Mouse (Mus musculus) cortical plate, adult 2 months (tissue): ENCODE data around the gene Sumo3. TPM values are rescaled to one million over a fixed set of nuclear protein-coding genes. Genes with fewer than 3 reads are reported as not detected.

ENCODE experiments used
- H3K27ac ChIP-seq: fragments of 200-500 bp; 2 replicates; pipeline ENCODE4 v1.5.1; 2012; ENCODE audit warnings: low read length, control low read depth, inconsistent platforms; ENCODE audit not compliant: insufficient read depth
- H3K4me1 ChIP-seq: fragments of 200-500 bp; 2 replicates; pipeline ENCODE4 v1.6.1; 2011; ENCODE audit warnings: low read length; ENCODE audit not compliant: control insufficient read depth, insufficient read depth
- H3K4me3 ChIP-seq: fragments of 200-500 bp; 2 replicates; pipeline ENCODE4 v1.5.1; 2011; ENCODE audit warnings: mild to moderate bottlenecking, low read length, control low read depth; ENCODE audit not compliant: insufficient read depth
- CTCF ChIP-seq: fragments of 200-500 bp; IDR thresholded peaks from 2 replicates; pipeline ENCODE4 v1.5.1; 2011; ENCODE audit warnings: mild to moderate bottlenecking, control low read depth, low read length; ENCODE audit not compliant: insufficient read depth; ENCODE audit errors: extremely low read depth
- POLR2A ChIP-seq: fragments of 200-500 bp; IDR thresholded peaks from 2 replicates; pipeline ENCODE4 v1.6.1; 2011; ENCODE audit warnings: mild to moderate bottlenecking, low read length, control low read depth; ENCODE audit not compliant: insufficient read depth; ENCODE audit errors: extremely low read depth
- polyA plus RNA-seq: library from polyadenylated mRNA; depleted of rRNA; stranded (reverse); fragments of >200 nt; gene quantifications from 2 replicates; pipeline ENCODE4 v1.2.3, GENCODE M21; 2012; rRNA removed

Gene Sumo3
- polyA plus RNA-seq, 1 experiment = 270 TPM

GRCm38 (mm10) chr10:77638956-77639355 lies 33.1 kb downstream of the Sumo3 start:
- no peak overlapping the region for H3K4me3 ChIP-seq
- peaks cover 10% of the 10 kb centered on the region; the same call in 1 of the 2 replicates for H3K4me1 ChIP-seq
- TF ChIP-seq CTCF (no peak), POLR2A (no peak)
- no peak overlapping the region for H3K27ac ChIP-seq

- TF ChIP-seq POLR2A (no peak), CTCF (no peak)
- no peaks in the 10 kb centered on the region for H3K4me1 ChIP-seq
- H3K4me3 ChIP-seq = no peak overlapping the region
- no peak overlapping the region for H3K27ac ChIP-seq
These were observed 37.3 kb downstream of the Sumo3 start for GRCm38 (mm10) chr10:77643160-77643559.

GRCm38 (mm10) chr10:77645571-77645970 lies 39.7 kb downstream of the Sumo3 start:
- TF ChIP-seq CTCF (no peak), POLR2A (no peak)

GRCm38 (mm10) chr10:77647461-77647860 lies 41.6 kb downstream of the Sumo3 start:
- no peak for TF ChIP-seq CTCF
- no peak for TF ChIP-seq POLR2A
- Histone ChIP-seq H3K4me3 (no peak overlapping the region), H3K27ac (no peak overlapping the region), H3K4me1 (no peaks in the 10 kb centered on the region)

More at GRCm38 (mm10) chr10:77645571-77645970, 39.7 kb downstream of the Sumo3 start:
- Histone ChIP-seq H3K4me1 (no peaks in the 10 kb centered on the region), H3K4me3 (no peak overlapping the region), H3K27ac (no peak overlapping the region)

- Histone ChIP-seq H3K27ac (no peak overlapping the region), H3K4me1 (no peaks in the 10 kb centered on the region), H3K4me3 (no peak overlapping the region)
- TF ChIP-seq POLR2A (no peak), CTCF (no peak)
These were observed 42.0 kb downstream of the Sumo3 start for GRCm38 (mm10) chr10:77647901-77648300.

- no peak overlapping the region for H3K4me3 ChIP-seq
- TF ChIP-seq CTCF (no peak), POLR2A (no peak)
- H3K4me1 ChIP-seq = no peaks in the 10 kb centered on the region
- H3K27ac ChIP-seq = no peak overlapping the region
These were observed 46.1 kb downstream of the Sumo3 start for GRCm38 (mm10) chr10:77652046-77652445.

- no peaks in the 10 kb centered on the region for H3K4me1 ChIP-seq
- TF ChIP-seq CTCF = no peak
- TF ChIP-seq POLR2A = no peak
These were observed 52.5 kb downstream of the Sumo3 start for GRCm38 (mm10) chr10:77658286-77658994.

GRCm38 (mm10) chr10:77663949-77664665 lies 58.2 kb downstream of the Sumo3 start:
- H3K4me3 ChIP-seq = no peak overlapping the region
- H3K27ac ChIP-seq = no peak overlapping the region
- no peaks in the 10 kb centered on the region for H3K4me1 ChIP-seq
- TF ChIP-seq CTCF (no peak), POLR2A (no peak)

More at GRCm38 (mm10) chr10:77658286-77658994, 52.5 kb downstream of the Sumo3 start:
- H3K4me3 ChIP-seq = no peak overlapping the region
- H3K27ac ChIP-seq = no peak overlapping the region

- TF ChIP-seq CTCF = no peak
- no peak for TF ChIP-seq POLR2A
- Histone ChIP-seq H3K4me1 (no peaks in the 10 kb centered on the region), H3K4me3 (no peak overlapping the region), H3K27ac (no peak overlapping the region)
These were observed 60.4 kb downstream of the Sumo3 start for GRCm38 (mm10) chr10:77666342-77666741.

GRCm38 (mm10) chr10:77667402-77667801 lies 61.5 kb downstream of the Sumo3 start:
- no peak for TF ChIP-seq CTCF
- no peak for TF ChIP-seq POLR2A
- no peak overlapping the region for H3K27ac ChIP-seq
- H3K4me3 ChIP-seq = no peak overlapping the region
- no peaks in the 10 kb centered on the region for H3K4me1 ChIP-seq

Other genes starting within 250 kb of the Sumo3 start
- gene Adarb1, start 187.8 kb upstream of the Sumo3 start, polyA plus RNA-seq = 105 and 113 TPM in 2 replicates
- 34.5 and 35.1 TPM in 2 replicates for gene Fam207a, start 90.3 kb upstream of the Sumo3 start, polyA plus RNA-seq
- gene Itgb2, start 75.8 kb upstream of the Sumo3 start, polyA plus RNA-seq = 6.1 and 7.3 TPM in 2 replicates
- 111 and 113 TPM in 2 replicates for gene Pttg1ip, start 24.4 kb upstream of the Sumo3 start, polyA plus RNA-seq
- gene Gm49325, start 100 bp downstream of the Sumo3 start, polyA plus RNA-seq = 9.3 TPM in 1 of 2 replicates, not detected in the other
- 38.8 and 40.7 TPM in 2 replicates for gene Ube2g2, start 16.2 kb downstream of the Sumo3 start, polyA plus RNA-seq
- 0.29 TPM in 1 of 2 replicates, not detected in the other for gene Tspear, start 80.5 kb downstream of the Sumo3 start, polyA plus RNA-seq
- not detected in 2 replicates for gene Gm19402, start 84.7 kb downstream of the Sumo3 start, polyA plus RNA-seq
- not detected in 2 replicates for gene Gm9508, start 91.1 kb downstream of the Sumo3 start, polyA plus RNA-seq
- gene Gm10272, start 100.5 kb downstream of the Sumo3 start, polyA plus RNA-seq = not detected in 2 replicates
- not detected in 2 replicates for gene Gm10024, start 105.4 kb downstream of the Sumo3 start, polyA plus RNA-seq
- not detected in 2 replicates for gene Gm10142, start 109.7 kb downstream of the Sumo3 start, polyA plus RNA-seq
- not detected in 2 replicates for gene Krtap12-1, start 114.5 kb downstream of the Sumo3 start, polyA plus RNA-seq
- gene Gm10100, start 120.4 kb downstream of the Sumo3 start, polyA plus RNA-seq = not detected in 2 replicates
- gene Gm18596, start 136.5 kb downstream of the Sumo3 start, polyA plus RNA-seq = not detected in 2 replicates
- gene Gm9736, start 145.3 kb downstream of the Sumo3 start, polyA plus RNA-seq = not detected in 2 replicates
- not detected in 2 replicates for gene Gm3233, start 153.6 kb downstream of the Sumo3 start, polyA plus RNA-seq
- gene Gm3238, start 165.2 kb downstream of the Sumo3 start, polyA plus RNA-seq = not detected in 2 replicates
- gene Gm7138, start 170.8 kb downstream of the Sumo3 start, polyA plus RNA-seq = not detected in 2 replicates
- not detected in 2 replicates for gene Gm3250, start 176.4 kb downstream of the Sumo3 start, polyA plus RNA-seq
- gene Gm7137, start 182.1 kb downstream of the Sumo3 start, polyA plus RNA-seq = not detected in 2 replicates
- not detected in 2 replicates for gene Gm9639, start 189.0 kb downstream of the Sumo3 start, polyA plus RNA-seq
- not detected in 2 replicates for gene Gm19668, start 193.0 kb downstream of the Sumo3 start, polyA plus RNA-seq
- gene Gm9507, start 205.7 kb downstream of the Sumo3 start, polyA plus RNA-seq = not detected in 2 replicates
- not detected in 2 replicates for gene Gm2696, start 208.6 kb downstream of the Sumo3 start, polyA plus RNA-seq
- gene Krtap10-4, start 221.0 kb downstream of the Sumo3 start, polyA plus RNA-seq = not detected in 2 replicates
- not detected in 2 replicates for gene Krtap10-10, start 229.8 kb downstream of the Sumo3 start, polyA plus RNA-seq
- gene Gm36176, start 240.7 kb downstream of the Sumo3 start, polyA plus RNA-seq = not detected in 2 replicates
- 0.15 TPM in 1 of 2 replicates, not detected in the other for gene Gm10318, start 246.8 kb downstream of the Sumo3 start, polyA plus RNA-seq